Mouse (Mus musculus) heart, embryonic 11.5 days (tissue): ENCODE measurements around the gene Dhrs7b. TPM values are rescaled to one million over a fixed set of nuclear protein-coding genes. Genes with fewer than 3 reads are reported as not detected.
"Not testable (repeated sequence)": the region's sequence is repeated elsewhere in the genome, so short reads cannot be mapped to it uniquely, and the experiment has no call there.

Experiments
- ATAC-seq: fragments of 200-750 bp; cut with Nextera tagmentation; replicated peaks from 2 replicates; pipeline ENCODE4 v1.8.0; 2017; ENCODE audit warnings: moderate library complexity; ENCODE audit not compliant: insufficient number of reproducible peaks, low FRiP score, low TSS enrichment
- H3K27ac ChIP-seq: fragments of 300-500 bp; sonication (generic); 2 replicates; pipeline ENCODE4 v1.5.1; 2014; ENCODE audit warnings: mild to moderate bottlenecking, low read depth, low read length
- H3K27me3 ChIP-seq: fragments of 300-500 bp; sonication (generic); 2 replicates; pipeline ENCODE4 v1.6.1; 2014; ENCODE audit warnings: mild to moderate bottlenecking, low read length, mixed read lengths; ENCODE audit not compliant: control insufficient read depth, insufficient read depth
- H3K36me3 ChIP-seq: fragments of 300-500 bp; sonication (generic); 2 replicates; pipeline ENCODE4 v1.6.1; 2014; ENCODE audit warnings: mild to moderate bottlenecking, low read length, moderate library complexity, mixed read lengths; ENCODE audit not compliant: control insufficient read depth, insufficient read depth
- H3K4me1 ChIP-seq: fragments of 300-500 bp; sonication (generic); 2 replicates; pipeline ENCODE4 v1.6.1; 2014; ENCODE audit warnings: low read length; ENCODE audit not compliant: control insufficient read depth, insufficient read depth
- H3K4me2 ChIP-seq: fragments of 300-500 bp; sonication (generic); 2 replicates; pipeline ENCODE4 v1.6.1; 2014; ENCODE audit warnings: mild to moderate bottlenecking, moderate library complexity
- H3K4me3 ChIP-seq: fragments of 300-500 bp; sonication (generic); 2 replicates; pipeline ENCODE4 v1.5.1; 2014; ENCODE audit warnings: low read depth, low read length
- H3K9ac ChIP-seq: fragments of 300-500 bp; sonication (generic); 2 replicates; pipeline ENCODE4 v1.6.1; 2014; ENCODE audit warnings: mild to moderate bottlenecking, low read depth, low read length, moderate library complexity
- H3K9me3 ChIP-seq: fragments of 300-500 bp; sonication (generic); replicated peaks from 2 replicates; pipeline ENCODE4 v1.6.1; 2016; ENCODE audit warnings: low read length; ENCODE audit not compliant: control insufficient read depth
- WGBS: fragments of 180-500 bp; shearing (Covaris S2); extraction: QIAGEN DNeasy Blood & Tissue Kit; methylation state at CpG from one replicate; pipeline ENCODE4 v1.1.7; 2014; ENCODE audit not compliant: insufficient replicate concordance; 5-methylcytosine and 5-hydroxymethylcytosine counted together
- polyA plus RNA-seq: library from polyadenylated mRNA; unstranded; fragments of >200 nt; fragmentation: Nextera tagmentation; extraction: Ambion mirVana; gene quantifications from 2 replicates; pipeline ENCODE4 v1.2.1, GENCODE M21; 2014

The Dhrs7b gene
- polyA plus RNA-seq, 1 experiment from 2014 or later: 31.8 TPM

- Histone ChIP-seq H3K4me1 (peaks cover 64% of the 10 kb centered on the region), H3K9me3 (no peaks in the 10 kb centered on the region), H3K4me2 (no peak overlapping the region), H3K9ac (no peak overlapping the region), H3K36me3 (no peaks in the 10 kb centered on the region; the same call in 1 of the 2 replicates), H3K27ac (peak overlapping the region; percentile 46; the same call in 1 of the 2 replicates), H3K4me3 (no peak overlapping the region), H3K27me3 (no peaks in the 10 kb centered on the region)
- 90% methylated on average over 6 of the region's 6 CpGs for WGBS
- ATAC-seq: no peak
Observed at GRCm38 (mm10) chr11:60873101-60873500, 42.7 kb downstream of the Dhrs7b start.

DNA sequence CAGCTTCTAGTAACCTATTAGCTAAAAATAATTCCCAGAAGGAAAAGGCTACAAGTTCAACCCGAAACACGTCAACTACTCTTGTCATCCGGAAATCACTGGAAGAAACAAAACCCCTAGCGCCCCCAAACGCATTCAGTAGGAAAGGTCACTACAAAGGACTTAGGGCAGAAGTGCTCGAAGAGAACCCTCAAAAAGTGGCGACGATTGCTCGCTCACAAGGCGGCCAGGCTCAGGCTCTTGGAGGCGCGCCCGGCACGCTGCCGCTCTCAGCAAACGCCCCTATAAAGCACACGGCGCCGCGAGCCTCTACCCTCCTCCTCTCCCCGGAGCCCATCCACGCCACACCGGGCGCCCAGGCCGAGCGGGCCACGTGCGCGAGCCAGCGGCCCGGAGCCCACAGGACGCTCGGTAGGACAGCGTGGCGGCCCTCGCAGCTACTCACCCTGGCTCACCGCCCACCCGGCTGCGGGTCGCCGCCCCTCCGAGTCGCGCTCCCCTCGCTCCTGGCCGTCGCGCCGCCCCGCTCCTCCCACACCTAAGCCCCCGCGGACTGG, 47.7 kb downstream of the Dhrs7b start:
- H3K4me1 ChIP-seq: peaks cover 50% of the 10 kb centered on the region
- WGBS: under 1% methylated on average over 40 of the region's 52 CpGs
- no peaks in the 10 kb centered on the region for H3K27me3 ChIP-seq
- peak; percentile 70 for ATAC-seq
- H3K27ac ChIP-seq: peak overlapping the region; percentile 98
- H3K9ac ChIP-seq: peak overlapping the region; percentile 98
- H3K4me3 ChIP-seq: peak overlapping the region; percentile 93
- H3K4me2 ChIP-seq: peak overlapping the region; percentile 76
- H3K9me3 ChIP-seq: no peaks in the 10 kb centered on the region
- no peaks in the 10 kb centered on the region; the same call in 1 of the 2 replicates for H3K36me3 ChIP-seq

- peak; percentile 96 for ATAC-seq
- Histone ChIP-seq H3K9ac (peak within 1 kb of the TSS; percentile 98), H3K27ac (peak within 1 kb of the TSS; percentile 98), H3K4me3 (peak within 1 kb of the TSS; percentile 93), H3K4me2 (peak within 1 kb of the TSS; percentile 76), H3K27me3 (no peaks in the 10 kb centered on the region), H3K9me3 (no peaks in the 10 kb centered on the region), H3K4me1 (peaks cover 44% of the 10 kb centered on the region), H3K36me3 (no peaks in the 10 kb centered on the region)
- WGBS: under 1% methylated on average over 62 of the region's 62 CpGs
Observed at GRCm38 (mm10) chr11:60878675-60879294, 48.4 kb downstream of the Dhrs7b start, which contains the start of gene Tmem11. TSS of gene Tmem11 (minus strand) at chr11:60879272.

- Histone ChIP-seq H3K4me3 (peak overlapping the region; percentile 93), H3K9ac (peak overlapping the region; percentile 98), H3K9me3 (no peaks in the 10 kb centered on the region), H3K27ac (peak overlapping the region; percentile 98), H3K27me3 (no peaks in the 10 kb centered on the region), H3K36me3 (no peaks in the 10 kb centered on the region), H3K4me1 (peaks cover 38% of the 10 kb centered on the region), H3K4me2 (peak overlapping the region; percentile 76)
- ATAC-seq: no peak
- WGBS: 4% methylated on average over 11 of the region's 11 CpGs
Observed at GRCm38 (mm10) chr11:60879423-60879822, 49.0 kb downstream of the Dhrs7b start.

GRCm38 (mm10) chr11:60880559-60880958, 50.1 kb downstream of the Dhrs7b start:
- no peak overlapping the region for H3K27ac ChIP-seq
- H3K27me3 ChIP-seq: no peaks in the 10 kb centered on the region
- no peak overlapping the region for H3K4me3 ChIP-seq
- H3K9ac ChIP-seq: no peak overlapping the region
- peaks cover 27% of the 10 kb centered on the region for H3K4me1 ChIP-seq
- H3K9me3 ChIP-seq: no peaks in the 10 kb centered on the region
- WGBS: 94% methylated on average over 4 of the region's 4 CpGs
- H3K36me3 ChIP-seq: no peaks in the 10 kb centered on the region
- no peak for ATAC-seq
- H3K4me2 ChIP-seq: no peak overlapping the region

DNA sequence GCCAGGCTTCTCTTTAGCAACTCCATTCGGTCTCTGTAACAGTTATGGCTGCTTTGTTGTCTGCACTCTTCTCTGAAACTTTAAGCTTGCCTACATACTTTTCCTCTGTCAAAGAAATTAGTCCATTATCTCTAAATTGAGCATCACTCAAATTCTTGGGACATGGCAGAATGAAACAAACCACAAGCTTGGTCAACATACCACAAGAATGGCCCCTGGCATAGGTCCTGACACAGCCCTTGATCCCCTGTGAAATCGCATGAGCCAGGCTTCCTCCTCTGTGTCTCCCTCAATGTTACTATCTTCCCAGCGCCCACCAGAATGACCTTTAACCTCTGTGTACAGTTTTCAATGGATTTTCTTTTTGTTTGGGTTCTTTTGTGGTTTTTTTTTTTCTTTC, 52.0 kb downstream of the Dhrs7b start:
- no peaks in the 10 kb centered on the region for H3K27me3 ChIP-seq
- no peak overlapping the region for H3K4me2 ChIP-seq
- H3K36me3 ChIP-seq: no peaks in the 10 kb centered on the region
- no peaks in the 10 kb centered on the region for H3K9me3 ChIP-seq
- no peak overlapping the region for H3K4me3 ChIP-seq
- ATAC-seq: no peak
- peaks cover 12% of the 10 kb centered on the region for H3K4me1 ChIP-seq
- no peak overlapping the region for H3K27ac ChIP-seq
- no peak overlapping the region for H3K9ac ChIP-seq
- WGBS: 70% methylated on average over 3 of the region's 3 CpGs

GRCm38 (mm10) chr11:60886986-60887385, 56.6 kb downstream of the Dhrs7b start:
- not testable (repeated sequence) for H3K36me3 ChIP-seq, H3K27me3 ChIP-seq, ATAC-seq, H3K4me2 ChIP-seq, H3K4me1 ChIP-seq, H3K9ac ChIP-seq, H3K9me3 ChIP-seq, H3K4me3 ChIP-seq
- peak overlapping the region; percentile 50; the same call in 1 of the 2 replicates for H3K27ac ChIP-seq
- WGBS: 82% methylated on average over 2 of the region's 3 CpGs

DNA sequence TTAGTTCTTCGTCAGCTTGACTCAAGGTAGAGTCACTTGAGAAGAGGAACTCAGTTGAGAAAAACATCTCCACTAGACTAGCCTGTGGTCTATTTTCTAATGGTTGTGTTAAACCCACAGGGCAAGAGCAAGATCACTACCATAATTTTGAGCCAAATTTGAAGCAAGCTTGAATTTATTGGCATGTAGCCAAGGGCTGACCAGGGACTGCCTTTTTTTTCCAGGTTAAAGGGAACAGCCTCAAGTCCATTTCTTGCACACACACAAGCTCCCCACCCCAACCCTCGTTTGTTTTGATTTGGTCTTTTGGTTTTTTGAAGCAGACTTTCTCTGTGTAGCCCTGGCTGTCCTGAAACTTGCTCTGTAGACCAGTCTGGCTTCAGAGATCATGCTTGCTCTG, 59.4 kb downstream of the Dhrs7b start:
- H3K36me3 ChIP-seq: no peaks in the 10 kb centered on the region
- no peak for ATAC-seq
- WGBS: 65% methylated on average over 2 of the region's 2 CpGs

GRCm38 (mm10) chr11:60890286-60890685, 59.9 kb downstream of the Dhrs7b start:
- 65% methylated on average over 6 of the region's 6 CpGs for WGBS
- H3K4me1 ChIP-seq: peaks cover 7% of the 10 kb centered on the region; the same call in 1 of the 2 replicates
- H3K36me3 ChIP-seq: no peaks in the 10 kb centered on the region
- no peak overlapping the region for H3K27ac ChIP-seq
- no peaks in the 10 kb centered on the region for H3K9me3 ChIP-seq
- H3K27me3 ChIP-seq: no peaks in the 10 kb centered on the region
- H3K4me2 ChIP-seq: no peak overlapping the region
- no peak overlapping the region for H3K4me3 ChIP-seq
- no peak overlapping the region for H3K9ac ChIP-seq
- ATAC-seq: no peak

More for the DNA sequence above, 59.4 kb downstream of the Dhrs7b start:
- H3K27ac ChIP-seq: no peak overlapping the region
- H3K4me3 ChIP-seq: no peak overlapping the region
- no peak overlapping the region for H3K4me2 ChIP-seq
- peaks cover 7% of the 10 kb centered on the region; the same call in 1 of the 2 replicates for H3K4me1 ChIP-seq
- no peaks in the 10 kb centered on the region for H3K27me3 ChIP-seq
- no peak overlapping the region for H3K9ac ChIP-seq
- no peaks in the 10 kb centered on the region for H3K9me3 ChIP-seq
